8 mouse cellular contexts compared by ENCODE assay signal in genomic region chr6:121245127-121246036, GRCm38 (mm10). TPM values are rescaled to one million over a fixed set of nuclear protein-coding genes. Genes with fewer than 3 reads are reported as not detected.
DNase-seq lines count a peak whose midpoint lies in the region; ATAC-seq lines count a peak whose summit lies in the region.

TSS of gene Usp18 (plus strand) at chr6:121245906.

- DNase-seq in 3134 (ENCODE audit: extremely low read depth, insufficient read length, low spot score), result peak; percentile 87
- DNase-seq in adrenal gland, postnatal 25 days, result peak; percentile 95
- peak; percentile 83 for DNase-seq in embryonic facial prominence, embryonic 11.5 days (ENCODE audit: low spot score)
- peak; percentile 99 for DNase-seq in heart, adult 11 months
- DNase-seq in kidney, adult 18-20 months, result peak; percentile 93
- peak; percentile 83 for DNase-seq in limb, embryonic 10.5 days (ENCODE audit: low spot score)
- DNase-seq in skeletal muscle tissue, adult 2 months (ENCODE audit: low read depth, low spot score), result peak; percentile 88

- peak within 1 kb of the TSS; percentile 46 for H3K9ac ChIP-seq in embryonic facial prominence, embryonic 11.5 days (replicated peaks; ENCODE audit: low read length)
- peak within 1 kb of the TSS; percentile 60 for H3K9ac ChIP-seq in midbrain, embryonic 12.5 days (replicated peaks)

- peak within 1 kb of the TSS; percentile 46 for H3K4me3 ChIP-seq in embryonic facial prominence, embryonic 11.5 days (ENCODE audit: low read depth, low read length)
- H3K4me3 ChIP-seq in limb, embryonic 10.5 days, result peak within 1 kb of the TSS; percentile 64
- peak within 1 kb of the TSS; percentile 53 for H3K4me3 ChIP-seq in midbrain, embryonic 12.5 days

- H3K4me2 ChIP-seq in embryonic facial prominence, embryonic 11.5 days (ENCODE audit: low read depth, low read length), result peak within 1 kb of the TSS; percentile 73
- H3K4me2 ChIP-seq in midbrain, embryonic 12.5 days (replicated peaks), result peak within 1 kb of the TSS; percentile 55

- WGBS in embryonic facial prominence, embryonic 11.5 days, result 10% methylated on average over 35 of the region's 35 CpGs
- 9% methylated on average over 35 of the region's 35 CpGs for WGBS in limb, embryonic 10.5 days
- 11% methylated on average over 35 of the region's 35 CpGs for WGBS in midbrain, embryonic 12.5 days

- no peak within 1 kb of the TSS for H3K27ac ChIP-seq in embryonic facial prominence, embryonic 11.5 days (replicated peaks; ENCODE audit: low read depth, low read length)
- H3K27ac ChIP-seq in limb, embryonic 10.5 days, result no peak within 1 kb of the TSS
- no peak within 1 kb of the TSS for H3K27ac ChIP-seq in midbrain, embryonic 12.5 days (replicated peaks)

- H3K9me3 ChIP-seq in embryonic facial prominence, embryonic 11.5 days (replicated peaks; ENCODE audit: control insufficient read depth, low read length), result no peaks in the 10 kb centered on the region
- H3K9me3 ChIP-seq in limb, embryonic 10.5 days (replicated peaks), result no peaks in the 10 kb centered on the region
- H3K9me3 ChIP-seq in midbrain, embryonic 12.5 days, result no peaks in the 10 kb centered on the region

- ATAC-seq in embryonic facial prominence, embryonic 11.5 days (replicated peaks; ENCODE audit: insufficient number of reproducible peaks, low FRiP score, low TSS enrichment, low read depth), result peak; percentile 89
- peak; percentile 94 for ATAC-seq in midbrain, embryonic 12.5 days (ENCODE audit: low FRiP score, low read depth)

- H3K4me1 ChIP-seq in embryonic facial prominence, embryonic 11.5 days (ENCODE audit: control insufficient read depth, insufficient read depth, low read length), result no peaks in the 10 kb centered on the region
- peaks cover 10% of the 10 kb centered on the region for H3K4me1 ChIP-seq in limb, embryonic 10.5 days
- no peaks in the 10 kb centered on the region for H3K4me1 ChIP-seq in midbrain, embryonic 12.5 days

- no peaks in the 10 kb centered on the region for H3K27me3 ChIP-seq in embryonic facial prominence, embryonic 11.5 days (ENCODE audit: control insufficient read depth, insufficient read depth, low read length)
- H3K27me3 ChIP-seq in limb, embryonic 10.5 days (ENCODE audit: low read depth, poor library complexity, severe bottlenecking), result peaks cover 37% of the 10 kb centered on the region
- H3K27me3 ChIP-seq in midbrain, embryonic 12.5 days, result peaks cover 29% of the 10 kb centered on the region

- no peaks in the 10 kb centered on the region for H3K36me3 ChIP-seq in embryonic facial prominence, embryonic 11.5 days (replicated peaks; ENCODE audit: control insufficient read depth, insufficient read depth, low read depth, low read length)
- H3K36me3 ChIP-seq in limb, embryonic 10.5 days, result no peaks in the 10 kb centered on the region
- no peaks in the 10 kb centered on the region for H3K36me3 ChIP-seq in midbrain, embryonic 12.5 days

RNA-seq across cellular contexts. Expression of gene Usp18, which starts in this region (rescaled TPM):
- total RNA-seq in adrenal gland, postnatal 25 days (2021), result 1.4 and 2.2 TPM in 2 replicates
- polyA plus RNA-seq in embryonic facial prominence, embryonic 11.5 days (2014; fragmentation: Nextera tagmentation; extraction: Ambion mirVana), result 0.66 and 1.0 TPM in 2 replicates
- polyA plus RNA-seq in limb, embryonic 10.5 days (2016; fragmentation: Nextera tagmentation; extraction: Ambion mirVana), result 0.21 and 0.99 TPM in 2 replicates
- polyA plus RNA-seq in midbrain, embryonic 12.5 days (2016; fragmentation: Nextera tagmentation; extraction: Ambion mirVana), result 1.9 TPM in 2 replicates

Comparison
In these comparisons a context has a peak if more than half of its experiments do, and no peak if none do; other contexts are left out.
1. Peak in DNase-seq and H3K4me3 ChIP-seq in limb, embryonic 10.5 days; RNA of the gene not detected or under 1 TPM.